Mouse (Mus musculus) liver, postnatal 0 days (tissue): Measurements from ENCODE around the gene Bcorl1. TPM values are rescaled to one million over a fixed set of nuclear protein-coding genes. Genes with fewer than 3 reads are reported as not detected.

Experiments used
- ATAC-seq: fragments of 200-750 bp; cut with Nextera tagmentation; 2 replicates; pipeline ENCODE4 v1.8.0; 2017; ENCODE audit warnings: mild to moderate bottlenecking, moderate library complexity
- DNase-seq: peaks from one replicate; pipeline ENCODE4 v3.0.0-alpha.2; 2016
- H3K27ac ChIP-seq: fragments of 300-500 bp; sonication (generic); 2 replicates; pipeline ENCODE4 v1.5.1; 2014; ENCODE audit warnings: antibody characterized with exemption, moderate library complexity, mild to moderate bottlenecking, low read depth
- H3K27me3 ChIP-seq: fragments of 300-500 bp; sonication (generic); 2 replicates; pipeline ENCODE4 v1.6.1; 2014; ENCODE audit warnings: low read length, control low read depth, mixed read lengths; ENCODE audit not compliant: insufficient read depth
- H3K36me3 ChIP-seq: fragments of 300-500 bp; sonication (generic); replicated peaks from 2 replicates; pipeline ENCODE4 v1.6.1; 2014; ENCODE audit warnings: mild to moderate bottlenecking, control low read depth, low read length, moderate library complexity, mixed read lengths; ENCODE audit not compliant: insufficient read depth
- H3K4me1 ChIP-seq: fragments of 300-500 bp; sonication (generic); 2 replicates; pipeline ENCODE4 v1.6.1; 2014; ENCODE audit warnings: antibody characterized with exemption, mild to moderate bottlenecking, control low read depth; ENCODE audit not compliant: insufficient read depth
- H3K4me2 ChIP-seq: fragments of 300-500 bp; sonication (generic); 2 replicates; pipeline ENCODE4 v1.6.1; 2014; ENCODE audit warnings: low read depth, mild to moderate bottlenecking, low read length, moderate library complexity, mixed read lengths
- H3K4me3 ChIP-seq: fragments of 300-500 bp; sonication (generic); 2 replicates; pipeline ENCODE4 v1.5.1; 2014; ENCODE audit warnings: low read depth, low read length
- H3K9ac ChIP-seq: fragments of 300-500 bp; sonication (generic); replicated peaks from 2 replicates; pipeline ENCODE4 v1.6.1; 2014; ENCODE audit warnings: mild to moderate bottlenecking, moderate library complexity
- H3K9me3 ChIP-seq: fragments of 300-500 bp; sonication (generic); 2 replicates; pipeline ENCODE4 v1.6.1; 2016; ENCODE audit warnings: mild to moderate bottlenecking, control low read depth, low read length, mixed read lengths
- CTCF ChIP-seq: sonication (generic); IDR thresholded peaks from 2 replicates; pipeline ENCODE4 v1.5.1; 2016; ENCODE audit warnings: antibody characterized with exemption, low read depth
- EP300 ChIP-seq: IDR thresholded peaks from 2 replicates; pipeline ENCODE4 v1.6.1; 2016; ENCODE audit warnings: antibody characterized with exemption, low read depth, mild to moderate bottlenecking
- WGBS: fragments of 180-500 bp; shearing (Covaris S2); extraction: QIAGEN DNeasy Blood & Tissue Kit; methylation state at CpG from one replicate; pipeline ENCODE4 v1.1.7; 2014; ENCODE audit not compliant: insufficient replicate concordance; 5-methylcytosine and 5-hydroxymethylcytosine counted together
- polyA plus RNA-seq: library from polyadenylated mRNA; unstranded; fragments of >200 nt; fragmentation: Nextera tagmentation; extraction: Ambion mirVana; gene quantifications from 2 replicates; pipeline ENCODE4 v1.2.1, GENCODE M21; 2015

Gene Bcorl1
- polyA plus RNA-seq, 1 experiment from 2014 or later: 1.5 TPM

DNA sequence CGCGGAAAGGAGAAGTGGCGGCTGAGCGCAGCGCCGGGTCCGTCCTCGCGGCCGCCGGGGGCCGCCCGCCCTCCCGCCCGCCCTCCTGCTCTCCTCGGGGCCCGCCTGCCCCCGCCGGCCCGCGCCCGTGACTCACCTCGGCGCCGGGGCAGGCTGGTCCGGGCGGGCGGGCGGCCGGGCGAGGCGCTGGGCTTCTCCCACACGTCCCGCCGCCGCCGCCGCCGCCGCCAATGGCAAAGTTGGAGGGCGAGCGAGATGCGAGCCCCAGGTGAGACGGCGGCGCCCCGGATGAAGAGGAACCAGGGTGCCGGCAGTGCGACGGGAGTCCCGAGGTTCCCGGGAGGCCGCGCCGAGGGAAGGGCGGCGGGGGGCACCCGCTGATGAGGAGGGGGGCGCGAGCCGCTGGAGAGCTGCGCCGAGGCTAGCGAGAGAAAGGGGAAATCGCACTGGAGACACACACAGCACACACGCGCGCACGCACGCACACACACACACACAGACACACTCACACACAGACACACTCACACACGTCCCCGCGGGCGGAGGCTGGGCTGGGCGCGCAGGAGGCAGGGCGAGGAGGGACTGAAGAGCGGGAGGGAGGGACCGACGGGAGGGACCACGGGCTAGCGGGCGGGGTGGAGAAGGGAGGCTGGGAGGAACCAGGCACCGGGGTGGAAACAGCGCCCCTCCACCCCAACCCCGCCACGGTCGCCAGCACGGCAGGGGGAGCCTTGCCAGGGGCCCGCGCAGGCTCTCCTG lies 112.8 kb downstream of the Bcorl1 start:
- Histone ChIP-seq H3K9me3 (no peaks in the 10 kb centered on the region), H3K27me3 (peaks cover 4% of the 10 kb centered on the region; the same call in 1 of the 2 replicates), H3K36me3 (no peaks in the 10 kb centered on the region), H3K4me2 (peak overlapping the region; percentile 71), H3K9ac (peak overlapping the region; percentile 73), H3K27ac (peak overlapping the region; percentile 76), H3K4me3 (peak overlapping the region; percentile 64), H3K4me1 (no peaks in the 10 kb centered on the region; the same call in none of the 2 replicates)
- 20% methylated on average over 16 of the region's 91 CpGs for WGBS
- peak; percentile 84 for ATAC-seq
- TF ChIP-seq CTCF (peak; percentile 29; the same call in 1 of the 2 replicates), EP300 (no peak)
- DNase-seq: peak; percentile 78

DNA sequence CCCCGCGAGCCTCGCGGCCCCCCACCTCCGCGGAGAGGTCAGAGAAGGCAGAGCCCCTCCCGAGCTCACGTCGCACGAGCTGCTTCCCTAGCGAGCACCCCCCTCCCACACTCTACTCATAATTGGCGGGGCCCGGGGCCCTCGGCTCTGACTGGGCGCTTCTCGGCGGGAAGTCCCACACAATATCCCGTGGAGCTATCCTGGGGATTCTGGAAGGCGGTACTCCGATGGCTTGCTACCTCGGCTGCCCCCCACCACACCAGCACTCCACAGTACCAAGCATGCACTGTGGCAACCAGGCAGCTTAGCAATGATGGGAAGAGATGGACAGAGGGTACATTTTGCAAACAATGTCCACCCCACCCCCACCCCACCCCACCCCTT lies 113.3 kb downstream of the Bcorl1 start:
- Histone ChIP-seq H3K9ac (peak overlapping the region; percentile 73), H3K27ac (peak overlapping the region; percentile 76), H3K9me3 (no peaks in the 10 kb centered on the region), H3K27me3 (peaks cover 4% of the 10 kb centered on the region; the same call in 1 of the 2 replicates), H3K4me3 (peak overlapping the region; percentile 64), H3K4me2 (peak overlapping the region; percentile 71), H3K4me1 (no peaks in the 10 kb centered on the region; the same call in none of the 2 replicates), H3K36me3 (no peaks in the 10 kb centered on the region)
- DNase-seq: no peak
- WGBS: 13% methylated on average over 18 of the region's 21 CpGs
- peak; percentile 24; the same call in 1 of the 2 replicates for ATAC-seq
- TF ChIP-seq EP300: no peak
- TF ChIP-seq CTCF: no peak

DNA sequence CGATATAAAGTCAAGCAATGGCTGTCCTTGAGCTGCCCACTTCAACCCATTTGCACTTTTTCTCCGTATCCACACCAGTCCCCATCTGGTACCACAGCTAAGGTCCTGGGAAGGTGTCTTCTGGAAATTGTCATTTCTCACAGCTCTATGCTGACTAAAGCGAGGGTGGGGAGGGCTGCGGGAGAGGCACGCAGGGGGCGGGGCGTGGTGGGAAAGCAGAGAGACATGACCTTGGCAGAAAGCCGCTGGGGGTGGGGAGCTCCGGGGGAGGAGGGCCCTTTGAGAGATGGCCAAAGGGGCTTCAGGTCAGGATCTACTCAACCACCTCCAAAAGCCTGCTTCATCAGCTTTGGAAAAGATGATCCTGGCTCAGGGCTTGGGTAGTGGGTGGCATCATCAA lies 113.9 kb downstream of the Bcorl1 start:
- peak; percentile 25 for DNase-seq
- H3K4me2 ChIP-seq: peak overlapping the region; percentile 71
- H3K4me1 ChIP-seq: no peaks in the 10 kb centered on the region; the same call in 1 of the 2 replicates
- peak overlapping the region; percentile 64; the same call in 1 of the 2 replicates for H3K4me3 ChIP-seq
- H3K27me3 ChIP-seq: peaks cover 4% of the 10 kb centered on the region; the same call in 1 of the 2 replicates
- H3K27ac ChIP-seq: no peak overlapping the region
- WGBS: 31% methylated on average over 9 of the region's 9 CpGs
- no peak for TF ChIP-seq CTCF
- no peak overlapping the region for H3K9ac ChIP-seq
- no peaks in the 10 kb centered on the region for H3K36me3 ChIP-seq
- no peaks in the 10 kb centered on the region for H3K9me3 ChIP-seq
- ATAC-seq: no peak

DNA sequence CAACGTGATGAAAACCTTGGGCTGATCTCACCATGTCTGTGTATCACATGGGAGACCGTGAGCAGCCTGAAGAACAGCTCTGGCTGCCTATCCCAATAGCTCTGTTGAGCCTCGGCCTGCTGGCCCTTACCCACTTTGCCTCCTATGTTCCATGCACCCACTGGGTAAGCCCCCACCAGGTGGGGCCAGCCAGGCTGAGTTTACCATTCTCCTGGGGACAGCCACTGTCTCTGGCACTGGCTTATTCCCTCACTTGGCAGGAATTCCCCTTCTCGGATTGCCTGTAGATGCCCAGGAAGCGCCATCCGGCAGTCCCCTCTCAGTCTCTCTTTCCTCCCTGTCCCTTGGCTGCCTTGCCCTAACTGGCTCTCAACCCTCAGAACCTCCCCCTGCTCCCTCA lies 115.8 kb downstream of the Bcorl1 start:
- no peak for ATAC-seq
- H3K27ac ChIP-seq: no peak overlapping the region
- TF ChIP-seq CTCF (no peak), EP300 (no peak)
- 64% methylated on average over 6 of the region's 6 CpGs for WGBS
- no peaks in the 10 kb centered on the region for H3K9me3 ChIP-seq
- DNase-seq: no peak
- H3K4me3 ChIP-seq: no peak overlapping the region
- no peaks in the 10 kb centered on the region for H3K36me3 ChIP-seq
- no peak overlapping the region for H3K9ac ChIP-seq
- H3K4me2 ChIP-seq: no peak overlapping the region
- peaks cover 4% of the 10 kb centered on the region; the same call in 1 of the 2 replicates for H3K27me3 ChIP-seq
- no peaks in the 10 kb centered on the region; the same call in 1 of the 2 replicates for H3K4me1 ChIP-seq

Other genes with a start within 250 kb of the Bcorl1 start
- gene Xpnpep2, start 232.6 kb upstream of the Bcorl1 start, polyA plus RNA-seq: 0.05 TPM in 1 of 2 replicates, not detected in the other
- gene Sash3, start 194.9 kb upstream of the Bcorl1 start, polyA plus RNA-seq: 8.4 and 9.3 TPM in 2 replicates
- 3.1 and 3.5 TPM in 2 replicates for gene Zdhhc9, start 132.5 kb upstream of the Bcorl1 start, polyA plus RNA-seq
- 7.9 and 8.1 TPM in 2 replicates for gene Utp14a, start 84.5 kb upstream of the Bcorl1 start, polyA plus RNA-seq
- 1.3 and 1.5 TPM in 2 replicates for gene Elf4, start 121.8 kb downstream of the Bcorl1 start, polyA plus RNA-seq
- 64.0 and 67.7 TPM in 2 replicates for gene Aifm1, start 172.2 kb downstream of the Bcorl1 start, polyA plus RNA-seq
- gene Rab33a, start 177.9 kb downstream of the Bcorl1 start, polyA plus RNA-seq: 0.18 and 0.21 TPM in 2 replicates